Mouse (Mus musculus): ENCODE results near the gene Hs3st6. TPM values are rescaled to one million over a fixed set of nuclear protein-coding genes. Genes with fewer than 3 reads are reported as not detected.
A peak's percentile ranks its signal among the peaks of the same experiment; 100 is the strongest.
"Not testable (repeated sequence)": the region's sequence is repeated elsewhere in the genome, so short reads cannot be mapped to it uniquely, and the experiment has no call there.

Gene Hs3st6
- polyA plus RNA-seq, 1 experiment from 2014 or later, result 0.33 TPM

- H3K36me3 ChIP-seq, result peaks cover 19% of the 10 kb centered on the region
- peak overlapping the region; percentile 83 for H3K9ac ChIP-seq
- not testable (repeated sequence) for ATAC-seq (replicated peaks; ENCODE audit: insufficient number of reproducible peaks, insufficient read depth, low FRiP score, low read depth); H3K27me3 ChIP-seq; H3K9me3 ChIP-seq (replicated peaks)
- H3K27ac ChIP-seq, result peak overlapping the region; percentile 77; the same call in 1 of the 2 replicates
- H3K4me1 ChIP-seq (replicated peaks), result peaks cover 34% of the 10 kb centered on the region
- H3K4me2 ChIP-seq, result peak overlapping the region; percentile 70
- under 1% methylated on average over 11 of the region's 11 CpGs for WGBS
- H3K4me3 ChIP-seq, result peak overlapping the region; percentile 89
These were observed 32.2 kb upstream of the Hs3st6 start for GRCm38 (mm10) chr17:24720616-24721015.

GRCm38 (mm10) chr17:24721383-24721955 lies 31.3 kb upstream of the Hs3st6 start:
- peak overlapping the region; percentile 56 for H3K9ac ChIP-seq
- H3K4me2 ChIP-seq, result peak overlapping the region; percentile 70
- not testable (repeated sequence) for H3K27ac ChIP-seq; ATAC-seq (replicated peaks; ENCODE audit: insufficient number of reproducible peaks, insufficient read depth, low FRiP score, low read depth); H3K9me3 ChIP-seq (replicated peaks); H3K27me3 ChIP-seq
- WGBS, result 28% methylated on average over 7 of the region's 7 CpGs
- peaks cover 34% of the 10 kb centered on the region for H3K4me1 ChIP-seq (replicated peaks)
- H3K4me3 ChIP-seq, result peak overlapping the region; percentile 89
- H3K36me3 ChIP-seq, result peaks cover 19% of the 10 kb centered on the region

- Histone ChIP-seq H3K9ac (peak overlapping the region; percentile 56; the same call in 1 of the 2 replicates), H3K27me3 (no peaks in the 10 kb centered on the region), H3K36me3 (peaks cover 19% of the 10 kb centered on the region), H3K4me2 (peak overlapping the region; percentile 70), H3K4me1 (replicated peaks) (peaks cover 34% of the 10 kb centered on the region), H3K9me3 (replicated peaks) (no peaks in the 10 kb centered on the region), H3K4me3 (peak overlapping the region; percentile 89), H3K27ac (no peak overlapping the region)
- 33% methylated on average over 13 of the region's 13 CpGs for WGBS
- no peak for ATAC-seq (replicated peaks; ENCODE audit: insufficient number of reproducible peaks, insufficient read depth, low FRiP score, low read depth)
These were observed 30.4 kb upstream of the Hs3st6 start for GRCm38 (mm10) chr17:24722220-24722924.

- Histone ChIP-seq H3K4me3 (peak overlapping the region; percentile 89), H3K9ac (peak overlapping the region; percentile 95), H3K27me3 (no peaks in the 10 kb centered on the region; the same call in 1 of the 2 replicates), H3K4me2 (peak overlapping the region; percentile 70), H3K4me1 (replicated peaks) (peaks cover 34% of the 10 kb centered on the region), H3K36me3 (peaks cover 16% of the 10 kb centered on the region), H3K27ac (peak overlapping the region; percentile 96), H3K9me3 (replicated peaks) (no peaks in the 10 kb centered on the region)
- WGBS, result 4% methylated on average over 12 of the region's 12 CpGs
- no peak for ATAC-seq (replicated peaks; ENCODE audit: insufficient number of reproducible peaks, insufficient read depth, low FRiP score, low read depth)
These were observed 29.5 kb upstream of the Hs3st6 start for GRCm38 (mm10) chr17:24723122-24723880.

GRCm38 (mm10) chr17:24723881-24724180 lies 29.0 kb upstream of the Hs3st6 start:
- H3K4me3 ChIP-seq, result peak overlapping the region; percentile 89
- H3K27me3 ChIP-seq, result no peaks in the 10 kb centered on the region; the same call in 1 of the 2 replicates
- H3K36me3 ChIP-seq, result peaks cover 16% of the 10 kb centered on the region
- 0% methylated on average over 15 of the region's 15 CpGs for WGBS
- peak overlapping the region; percentile 95 for H3K9ac ChIP-seq
- H3K9me3 ChIP-seq (replicated peaks), result no peaks in the 10 kb centered on the region
- H3K4me1 ChIP-seq (replicated peaks), result peaks cover 31% of the 10 kb centered on the region
- H3K27ac ChIP-seq, result peak overlapping the region; percentile 96
- 0 out of 2 replicates have a peak, but pooled peaks have one; percentile 4 for ATAC-seq (replicated peaks; ENCODE audit: insufficient number of reproducible peaks, insufficient read depth, low FRiP score, low read depth)
- peak overlapping the region; percentile 70 for H3K4me2 ChIP-seq

- 1% methylated on average over 30 of the region's 30 CpGs for WGBS
- Histone ChIP-seq H3K4me2 (peak within 1 kb of the TSS; percentile 70), H3K4me3 (peak within 1 kb of the TSS; percentile 89), H3K36me3 (peaks cover 16% of the 10 kb centered on the region), H3K27ac (peak within 1 kb of the TSS; percentile 96), H3K9me3 (replicated peaks) (no peaks in the 10 kb centered on the region), H3K27me3 (no peaks in the 10 kb centered on the region; the same call in 1 of the 2 replicates), H3K4me1 (replicated peaks) (peaks cover 27% of the 10 kb centered on the region), H3K9ac (peak within 1 kb of the TSS; percentile 95)
- peak; percentile 72 for ATAC-seq (replicated peaks; ENCODE audit: insufficient number of reproducible peaks, insufficient read depth, low FRiP score, low read depth)
These were observed 28.6 kb upstream of the Hs3st6 start, which contains the start of gene Ndufb10 for GRCm38 (mm10) chr17:24724184-24724583. Ndufb10 (minus strand) TSS chr17:24724478.

- WGBS, result 73% methylated on average over 3 of the region's 3 CpGs
These were observed 27.0 kb upstream of the Hs3st6 start for GRCm38 (mm10) chr17:24725637-24726390.

GRCm38 (mm10) chr17:24727618-24728017 lies 25.2 kb upstream of the Hs3st6 start, which contains the start of gene Rpl3l:
Rpl3l (plus strand) TSS chr17:24727820.
- H3K4me3 ChIP-seq, result no peak within 1 kb of the TSS
- peaks cover under 1% of the 10 kb centered on the region; the same call in 1 of the 2 replicates for H3K36me3 ChIP-seq
- H3K4me1 ChIP-seq (replicated peaks), result peaks cover 24% of the 10 kb centered on the region
- no peak within 1 kb of the TSS for H3K4me2 ChIP-seq
- H3K27me3 ChIP-seq, result no peaks in the 10 kb centered on the region; the same call in 1 of the 2 replicates
- no peak within 1 kb of the TSS for H3K27ac ChIP-seq
- no peak within 1 kb of the TSS for H3K9ac ChIP-seq
- H3K9me3 ChIP-seq (replicated peaks), result no peaks in the 10 kb centered on the region
- no peak for ATAC-seq (replicated peaks; ENCODE audit: insufficient number of reproducible peaks, insufficient read depth, low FRiP score, low read depth)
- 50% methylated on average over 2 of the region's 2 CpGs for WGBS

More at GRCm38 (mm10) chr17:24725637-24726390, 27.0 kb upstream of the Hs3st6 start:
- peaks cover 16% of the 10 kb centered on the region for H3K36me3 ChIP-seq
- H3K9me3 ChIP-seq (replicated peaks), result no peaks in the 10 kb centered on the region
- no peaks in the 10 kb centered on the region; the same call in 1 of the 2 replicates for H3K27me3 ChIP-seq
- H3K4me2 ChIP-seq, result no peak overlapping the region
- peaks cover 27% of the 10 kb centered on the region for H3K4me1 ChIP-seq (replicated peaks)
- no peak overlapping the region for H3K9ac ChIP-seq
- H3K4me3 ChIP-seq, result no peak overlapping the region
- no peak for ATAC-seq (replicated peaks; ENCODE audit: insufficient number of reproducible peaks, insufficient read depth, low FRiP score, low read depth)
- H3K27ac ChIP-seq, result no peak overlapping the region

- Histone ChIP-seq H3K27ac (no peak overlapping the region), H3K4me1 (replicated peaks) (peaks cover 21% of the 10 kb centered on the region), H3K4me3 (no peak overlapping the region), H3K9me3 (replicated peaks) (no peaks in the 10 kb centered on the region), H3K4me2 (no peak overlapping the region), H3K9ac (no peak overlapping the region), H3K27me3 (no peaks in the 10 kb centered on the region; the same call in 1 of the 2 replicates), H3K36me3 (no peaks in the 10 kb centered on the region)
- ATAC-seq (replicated peaks; ENCODE audit: insufficient number of reproducible peaks, insufficient read depth, low FRiP score, low read depth), result no peak
- whole genome bisulfite sequencing, result 67% methylated on average over 17 of the region's 17 CpGs
These were observed 24.6 kb upstream of the Hs3st6 start for GRCm38 (mm10) chr17:24728184-24728583.

- Histone ChIP-seq H3K27me3 (no peaks in the 10 kb centered on the region; the same call in 1 of the 2 replicates), H3K9me3 (replicated peaks) (no peaks in the 10 kb centered on the region), H3K9ac (no peak overlapping the region), H3K4me1 (replicated peaks) (peaks cover 19% of the 10 kb centered on the region), H3K36me3 (no peaks in the 10 kb centered on the region), H3K4me2 (no peak overlapping the region), H3K27ac (no peak overlapping the region), H3K4me3 (no peak overlapping the region)
- 54% methylated on average over 6 of the region's 6 CpGs for WGBS
- no peak for ATAC-seq (replicated peaks; ENCODE audit: insufficient number of reproducible peaks, insufficient read depth, low FRiP score, low read depth)
These were observed 23.7 kb upstream of the Hs3st6 start for GRCm38 (mm10) chr17:24729067-24729466.
